Mouse (Mus musculus) MEL (cell line): Measurements from ENCODE around the gene Myg1. TPM values are rescaled to one million over a fixed set of nuclear protein-coding genes. Genes with fewer than 3 reads are reported as not detected.

Experiments
- DNase-seq: peaks from one replicate; pipeline ENCODE4 v3.0.0; 2011; ENCODE audit warnings: low read depth, low spot score
- H3K27ac ChIP-seq: 2 replicates; pipeline ENCODE4 v1.5.1; 2012; ENCODE audit warnings: low read depth, mild to moderate bottlenecking, control low read depth, low read length, moderate library complexity; ENCODE audit not compliant: control insufficient read depth
- H3K27me3 ChIP-seq, 2 experiments: fragments of 150-350 bp in 1 of 2; sonication (generic) in 1 of 2; 2 replicates each; pipeline ENCODE4 v1.6.1; 2012; ENCODE audit warnings: low read length in 2 of 2, mild to moderate bottlenecking in 2 of 2, improper control_type of control experiment in 1 of 2, moderate library complexity in 1 of 2; ENCODE audit not compliant: insufficient read depth in 2 of 2, control insufficient read depth in 1 of 2
- H3K36me3 ChIP-seq, 2 experiments: 2 replicates each; pipeline ENCODE4 v1.6.1; 2012 to 2014; ENCODE audit warnings: low read length in 2 of 2, improper control_type of control experiment in 1 of 2, inconsistent platforms in 1 of 2, mild to moderate bottlenecking in 1 of 2; ENCODE audit not compliant: insufficient read depth in 2 of 2, control insufficient read depth in 1 of 2
- H3K4me1 ChIP-seq, 2 experiments: fragments of 150-350 bp in 1 of 2; sonication (generic) in 1 of 2; 2 replicates each; pipeline ENCODE4 v1.6.1; 2012; ENCODE audit warnings: low read length in 2 of 2, improper control_type of control experiment in 1 of 2, mild to moderate bottlenecking in 1 of 2; ENCODE audit not compliant: insufficient read depth in 2 of 2, control insufficient read depth in 1 of 2
- H3K4me3 ChIP-seq, 2 experiments: fragments of 150-350 bp in 1 of 2; sonication (generic) in 1 of 2; 2 replicates each; pipeline ENCODE4 v1.5.1; 2012; ENCODE audit warnings: low read depth in 2 of 2, low read length in 2 of 2, mild to moderate bottlenecking in 2 of 2, moderate library complexity in 2 of 2, control low read depth in 1 of 2, improper control_type of control experiment in 1 of 2; ENCODE audit not compliant: control insufficient read depth in 1 of 2, insufficient read depth in 1 of 2
- H3K79me2 ChIP-seq: 2 replicates; pipeline ENCODE4 v1.6.1; 2012; ENCODE audit warnings: mild to moderate bottlenecking, low read length, moderate library complexity; ENCODE audit not compliant: control insufficient read depth, poor library complexity, insufficient read depth
- H3K9ac ChIP-seq: 2 replicates; pipeline ENCODE4 v1.6.1; 2012; ENCODE audit warnings: low read depth, mild to moderate bottlenecking, control low read depth, low read length, moderate library complexity; ENCODE audit not compliant: control insufficient read depth, poor library complexity, severe bottlenecking
- H3K9me3 ChIP-seq: fragments of 150-350 bp; sonication (generic); replicated peaks from 2 replicates; pipeline ENCODE4 v1.6.1; 2012; ENCODE audit warnings: mild to moderate bottlenecking, low read length, improper control_type of control experiment, moderate library complexity; ENCODE audit not compliant: insufficient read depth
- CHD2 ChIP-seq: IDR thresholded peaks from 2 replicates; pipeline ENCODE4 v1.6.1; 2011; ENCODE audit warnings: low read length, improper control_type of control experiment
- CTCF ChIP-seq, 3 experiments: IDR thresholded peaks in 2 of 3; conservative IDR thresholded peaks in 1 of 3; 2 replicates each; pipeline ENCODE4 v1.5.1; 2011 to 2012; ENCODE audit warnings: low read length in 3 of 3, low read depth in 2 of 3, mild to moderate bottlenecking in 2 of 3, improper control_type of control experiment in 1 of 3, inconsistent platforms in 1 of 3, mixed read lengths in 1 of 3, moderate library complexity in 1 of 3; ENCODE audit not compliant: control insufficient read depth in 1 of 3, insufficient read depth in 1 of 3, poor library complexity in 1 of 3, severe bottlenecking in 1 of 3
- E2F4 ChIP-seq: IDR thresholded peaks from 2 replicates; pipeline ENCODE4 v1.6.1; 2011; ENCODE audit warnings: low read depth, low read length, improper control_type of control experiment, borderline replicate concordance
- ETS1 ChIP-seq: IDR thresholded peaks from 2 replicates; pipeline ENCODE4 v1.6.1; 2012; ENCODE audit warnings: low read depth, mild to moderate bottlenecking, inconsistent platforms, low read length, improper control_type of control experiment, moderate library complexity
- GABPA ChIP-seq: IDR thresholded peaks from 2 replicates; pipeline ENCODE4 v1.6.1; 2012; ENCODE audit warnings: low read depth, mild to moderate bottlenecking, inconsistent platforms, low read length, improper control_type of control experiment, moderate library complexity
- JUND ChIP-seq: IDR thresholded peaks from 2 replicates; pipeline ENCODE4 v1.6.1; 2011; ENCODE audit warnings: low read depth, mild to moderate bottlenecking, improper control_type of control experiment, low read length
- MAFK ChIP-seq: IDR thresholded peaks from 2 replicates; pipeline ENCODE4 v1.6.1; 2011; ENCODE audit warnings: low read depth, mild to moderate bottlenecking, low read length, improper control_type of control experiment, borderline replicate concordance
- MEF2A ChIP-seq: IDR thresholded peaks from 2 replicates; pipeline ENCODE4 v1.6.1; 2014; ENCODE audit warnings: low read depth, mild to moderate bottlenecking, inconsistent platforms, low read length, improper control_type of control experiment; ENCODE audit not compliant: poor library complexity, insufficient replicate concordance, severe bottlenecking; ENCODE audit errors: extremely low read depth
- MXI1 ChIP-seq: IDR thresholded peaks from 2 replicates; pipeline ENCODE4 v1.6.1; 2011; ENCODE audit warnings: mild to moderate bottlenecking, low read depth, low read length, improper control_type of control experiment
- MYC ChIP-seq: IDR thresholded peaks from 2 replicates; pipeline ENCODE4 v1.6.1; 2011; ENCODE audit warnings: low read depth, mild to moderate bottlenecking, low read length, improper control_type of control experiment, moderate library complexity
- POLR2AphosphoS2 ChIP-seq: IDR thresholded peaks from 2 replicates; pipeline ENCODE4 v1.6.1; 2011; ENCODE audit warnings: low read length, improper control_type of control experiment
- POLR2AphosphoS5 ChIP-seq: IDR thresholded peaks from 2 replicates; pipeline ENCODE4 v1.6.1; 2012; ENCODE audit warnings: low read depth, borderline replicate concordance, mild to moderate bottlenecking, inconsistent platforms, low read length, moderate library complexity, mixed read lengths
- SIN3A ChIP-seq: IDR thresholded peaks from 2 replicates; pipeline ENCODE4 v1.6.1; 2012; ENCODE audit warnings: low read length, improper control_type of control experiment, inconsistent platforms
- TBP ChIP-seq: IDR thresholded peaks from 2 replicates; pipeline ENCODE4 v1.8.0; 2011; ENCODE audit warnings: low read depth, low read length, improper control_type of control experiment
- USF2 ChIP-seq, 2 experiments: IDR thresholded peaks; 2 replicates each; pipeline ENCODE4 v1.6.1; 2011 to 2012; ENCODE audit warnings: improper control_type of control experiment in 2 of 2, low read length in 2 of 2, borderline replicate concordance in 1 of 2, inconsistent platforms in 1 of 2, low read depth in 1 of 2, mild to moderate bottlenecking in 1 of 2; ENCODE audit not compliant: insufficient read depth in 1 of 2
- ZC3H11A ChIP-seq: IDR thresholded peaks from 2 replicates; pipeline ENCODE4 v1.6.1; 2012; ENCODE audit warnings: low read depth, mild to moderate bottlenecking, inconsistent platforms, low read length, improper control_type of control experiment
- ZKSCAN1 ChIP-seq: IDR thresholded peaks from 2 replicates; pipeline ENCODE4 v1.6.1; 2012; ENCODE audit warnings: low read depth, mild to moderate bottlenecking, inconsistent platforms, low read length, improper control_type of control experiment, moderate library complexity
- ZMIZ1 ChIP-seq: IDR thresholded peaks from 2 replicates; pipeline ENCODE4 v1.6.1; 2012; ENCODE audit warnings: low read depth, mild to moderate bottlenecking, inconsistent platforms, low read length, improper control_type of control experiment, moderate library complexity
- ZNF384 ChIP-seq: IDR thresholded peaks from 2 replicates; pipeline ENCODE4 v1.6.1; 2012; ENCODE audit warnings: low read depth, mild to moderate bottlenecking, inconsistent platforms, low read length, improper control_type of control experiment
- polyA plus RNA-seq, 2 experiments: library from polyadenylated mRNA; stranded (reverse) in 1 of 2; unstranded in 1 of 2; fragments of >175 nt in 1 of 2; fragments of >200 nt in 1 of 2; gene quantifications; 2 replicates each; pipeline versions ENCODE4 v1.2.1 to v1.2.4; 2012; ENCODE audit warnings: low replicate concordance in 2 of 2, low read depth in 1 of 2; ENCODE audit not compliant: insufficient read length in 2 of 2, insufficient read depth in 1 of 2, missing spikeins in 1 of 2
- total RNA-seq: library from RNA; depleted of rRNA; stranded (reverse); fragments of 300-350 nt; gene quantifications from 2 replicates; pipeline ENCODE4 v1.2.3, GENCODE M21; 2012

Gene Myg1
- total and polyA plus RNA-seq, 3 experiments: 135 to 292 (median 140) TPM

GRCm38 (mm10) chr15:102308717-102309116 is 22.8 kb upstream of the Myg1 start:
- no peaks in the 10 kb centered on the region for H3K79me2 ChIP-seq
- peaks cover 8 to 41% of the 10 kb centered on the region in 2 experiments for H3K36me3 ChIP-seq
- peaks cover 5% of the 10 kb centered on the region in 2 experiments for H3K4me1 ChIP-seq
- H3K27ac ChIP-seq: no peak overlapping the region
- no peak overlapping the region for H3K9ac ChIP-seq
- no peak overlapping the region for H3K4me3 ChIP-seq
- H3K27me3 ChIP-seq: no peaks in the 10 kb centered on the region
- TF ChIP-seq ETS1: no peak
- no peak for TF ChIP-seq GABPA
- no peak; a peak in 1 of 6 replicates for TF ChIP-seq CTCF (IDR thresholded peaks at IDR 0.05 in 2 of 3, conservative IDR thresholded peaks at IDR 0.05 in 1 of 3; ENCODE audit: control insufficient read depth in 1 of 3, insufficient read depth in 1 of 3, low read depth in 2 of 3, low read length in 3 of 3, poor library complexity in 1 of 3, severe bottlenecking in 1 of 3)
- TF ChIP-seq MAFK: no peak
- no peak for TF ChIP-seq ZMIZ1
- TF ChIP-seq ZC3H11A: no peak
- TF ChIP-seq, all 39 proteins: peak for 0
- no peak for DNase-seq
- no peaks in the 10 kb centered on the region for H3K9me3 ChIP-seq

GRCm38 (mm10) chr15:102310074-102310845 is 21.2 kb upstream of the Myg1 start:
- no peak overlapping the region for H3K9ac ChIP-seq
- TF ChIP-seq POLR2AphosphoS2 (no peak), CHD2 (no peak), POLR2AphosphoS5 (no peak), ZMIZ1 (no peak), MXI1 (no peak), USF2 (IDR thresholded peaks at IDR 0.05; ENCODE audit: borderline replicate concordance in 1 of 2, insufficient read depth in 1 of 2, low read depth in 1 of 2, low read length in 2 of 2) (no peak), SIN3A (no peak), E2F4 (no peak), MYC (no peak), ZC3H11A (no peak), ZNF384 (no peak), JUND (no peak), TBP (no peak), ETS1 (no peak), MEF2A (no peak), ZKSCAN1 (no peak)
- peaks cover 5% of the 10 kb centered on the region in 2 experiments for H3K4me1 ChIP-seq
- H3K4me3 ChIP-seq: no peak overlapping the region
- DNase-seq: no peak
- H3K79me2 ChIP-seq: no peaks in the 10 kb centered on the region
- peaks cover 8 to 38% of the 10 kb centered on the region in 2 experiments for H3K36me3 ChIP-seq
- no peaks in the 10 kb centered on the region for H3K9me3 ChIP-seq
- no peak overlapping the region for H3K27ac ChIP-seq
- H3K27me3 ChIP-seq: no peaks in the 10 kb centered on the region
